Mouse (Mus musculus) layer of hippocampus, postnatal 14 days (tissue): ENCODE results near the gene Gas2l2. TPM values are rescaled to one million over a fixed set of nuclear protein-coding genes. Genes with fewer than 3 reads are reported as not detected.

Experiments
- DNase-seq, 2 experiments: peaks; one replicate each; pipeline ENCODE4 v3.0.0; 2021 to 2022; ENCODE audit warnings: low spot score in 2 of 2, mixed read lengths in 1 of 2
- total RNA-seq, 2 experiments: library from RNA; stranded (reverse); gene quantifications; 2 replicates each; pipeline ENCODE4 v1.2.3; 2021

Gas2l2 gene
- total RNA-seq, 2 experiments from 2014 or later, result 0.29 to 1.0 TPM

DNA sequence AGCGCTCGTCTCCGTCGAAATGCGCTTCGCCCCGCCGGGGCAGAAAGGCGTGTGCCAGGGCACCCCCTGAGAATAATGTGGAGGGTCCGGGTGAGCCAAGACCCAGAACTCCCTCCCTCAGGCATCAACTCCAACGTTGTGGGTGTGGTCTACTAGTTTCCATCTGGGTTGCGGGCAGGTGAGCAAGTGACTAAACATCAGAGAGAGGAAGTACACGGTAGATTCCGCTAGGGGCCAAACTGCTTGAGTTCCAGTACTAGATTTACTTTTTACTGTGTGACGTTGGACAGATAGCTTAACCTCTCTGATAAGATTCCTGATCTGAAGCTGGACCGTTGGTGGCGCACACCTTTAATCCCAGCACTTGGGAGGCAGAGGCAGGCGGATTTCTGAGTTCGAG, 15.7 kb upstream of the Gas2l2 start:
- DNase-seq, result no peak

DNA sequence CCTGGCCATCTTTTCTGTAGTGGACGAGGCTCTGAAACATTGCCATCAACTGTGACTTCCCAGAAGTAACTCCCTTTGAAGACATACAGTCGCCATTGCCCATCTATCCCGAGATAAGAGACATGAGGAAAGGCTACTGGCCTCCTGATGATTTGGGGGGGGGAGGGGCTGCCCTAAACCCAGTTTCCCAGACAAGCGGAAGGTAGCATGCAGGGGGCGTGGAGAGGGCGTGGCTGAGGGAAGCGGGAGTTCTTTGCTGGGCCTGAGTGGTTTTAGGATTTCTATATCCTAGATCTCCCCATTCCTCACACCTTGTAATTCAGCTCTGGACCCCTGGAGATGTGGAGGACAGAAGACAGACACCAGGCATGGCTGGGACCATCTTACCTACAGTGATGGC, 14.6 kb upstream of the Gas2l2 start:
- no peak for DNase-seq

DNA sequence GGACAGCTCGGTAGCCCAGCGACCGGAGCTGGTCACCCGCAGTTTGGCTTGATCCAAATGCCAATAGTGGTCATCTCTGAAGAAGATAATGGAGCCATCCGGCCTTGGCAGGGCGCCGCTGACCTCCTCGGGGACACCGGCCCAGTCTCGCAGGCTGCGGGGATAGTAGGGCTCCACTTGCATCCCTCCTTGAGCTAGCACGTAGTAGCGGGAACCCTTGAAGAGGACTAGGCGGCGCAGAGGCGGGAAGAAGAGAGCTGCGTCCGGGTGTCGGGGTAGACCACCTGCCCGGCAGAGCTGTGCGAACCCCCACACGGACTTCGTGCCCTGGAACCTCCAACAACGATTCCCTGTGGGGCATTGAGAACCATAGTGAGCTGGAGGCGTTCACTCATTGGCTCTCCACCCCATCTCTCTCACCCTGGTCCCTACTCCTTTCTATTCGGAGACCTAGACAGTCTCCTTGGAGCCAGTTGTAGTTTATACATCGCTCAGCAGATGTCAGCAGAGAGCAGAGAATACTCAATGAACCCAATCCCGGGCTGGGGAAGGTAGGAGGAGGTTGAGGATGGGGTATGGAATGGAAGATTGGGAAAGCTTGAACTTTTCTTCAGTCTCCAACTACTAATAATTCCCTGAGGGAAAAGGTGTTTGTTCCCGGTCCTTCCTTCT, 13.5 kb upstream of the Gas2l2 start:
- DNase-seq, result peak; percentile 72 to 81

DNA sequence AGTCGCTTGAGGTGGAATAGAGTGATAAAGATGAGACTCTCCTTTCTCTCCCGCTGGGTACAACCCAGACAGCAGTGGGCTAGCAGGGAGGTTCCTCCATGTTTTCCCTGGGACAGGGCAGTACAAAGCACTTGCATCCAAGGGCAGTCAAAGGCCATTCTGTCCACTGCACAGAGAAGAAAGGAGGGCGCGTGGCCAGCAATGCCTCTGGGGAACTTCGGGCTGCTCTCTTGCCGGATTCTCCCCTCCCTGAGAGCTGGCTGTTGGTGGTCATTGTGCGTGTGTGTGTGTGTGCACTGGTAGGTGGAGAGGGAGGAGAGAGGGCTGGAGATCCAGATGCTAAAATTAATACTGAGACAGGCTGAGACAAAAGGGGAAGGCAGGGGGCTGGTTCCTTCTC, 12.0 kb upstream of the Gas2l2 start:
- DNase-seq, result no peak

DNA sequence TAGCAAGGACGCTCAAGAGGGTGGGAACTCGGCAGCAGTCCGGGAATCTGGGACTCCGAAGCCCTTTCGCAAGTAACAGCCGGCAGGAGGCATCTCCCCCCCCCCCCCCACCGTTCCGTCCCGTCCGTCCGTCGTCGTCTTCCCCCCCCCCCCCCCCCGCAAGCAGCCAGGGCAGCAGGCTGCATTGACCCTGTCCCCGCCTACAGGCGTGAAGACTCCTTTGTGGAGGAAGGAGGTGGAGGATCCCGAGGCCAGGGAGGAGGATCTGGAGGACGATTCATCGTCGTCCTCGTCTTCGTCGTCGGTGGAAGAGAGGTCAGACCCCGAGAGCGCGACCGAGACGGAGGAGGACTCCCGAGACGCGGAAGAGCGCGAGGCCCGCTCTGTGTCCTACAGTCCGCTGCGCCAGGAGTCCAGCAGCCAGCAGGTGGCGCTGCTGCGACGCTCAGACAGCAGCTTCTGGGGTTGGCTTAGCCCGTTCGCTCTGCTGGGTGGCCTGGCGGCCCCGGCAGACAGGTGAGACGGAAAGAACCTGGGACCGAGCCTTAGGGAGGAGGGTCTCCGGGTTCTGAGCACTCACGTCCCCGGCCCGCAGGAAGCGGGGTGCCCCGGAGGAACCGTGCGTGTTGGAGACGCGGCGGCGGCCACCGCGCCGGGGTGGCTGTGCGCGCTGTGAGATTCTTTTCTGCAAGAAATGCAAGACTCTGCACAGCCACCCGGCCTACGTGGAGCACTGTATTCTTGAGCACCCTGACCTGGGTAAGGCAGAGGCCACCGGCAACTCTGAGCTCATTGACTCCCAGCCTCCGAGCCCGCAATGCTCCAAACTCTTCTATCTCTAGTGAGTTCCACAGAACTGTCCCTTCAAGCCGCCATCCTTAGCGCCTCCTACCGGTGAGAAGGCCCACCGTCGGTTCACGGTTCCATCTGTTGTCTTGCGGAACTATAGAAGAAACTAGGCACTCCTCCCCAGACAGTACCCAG, 11.1 kb upstream of the Gas2l2 start:
- peak; percentile 86 to 87 for DNase-seq

DNA sequence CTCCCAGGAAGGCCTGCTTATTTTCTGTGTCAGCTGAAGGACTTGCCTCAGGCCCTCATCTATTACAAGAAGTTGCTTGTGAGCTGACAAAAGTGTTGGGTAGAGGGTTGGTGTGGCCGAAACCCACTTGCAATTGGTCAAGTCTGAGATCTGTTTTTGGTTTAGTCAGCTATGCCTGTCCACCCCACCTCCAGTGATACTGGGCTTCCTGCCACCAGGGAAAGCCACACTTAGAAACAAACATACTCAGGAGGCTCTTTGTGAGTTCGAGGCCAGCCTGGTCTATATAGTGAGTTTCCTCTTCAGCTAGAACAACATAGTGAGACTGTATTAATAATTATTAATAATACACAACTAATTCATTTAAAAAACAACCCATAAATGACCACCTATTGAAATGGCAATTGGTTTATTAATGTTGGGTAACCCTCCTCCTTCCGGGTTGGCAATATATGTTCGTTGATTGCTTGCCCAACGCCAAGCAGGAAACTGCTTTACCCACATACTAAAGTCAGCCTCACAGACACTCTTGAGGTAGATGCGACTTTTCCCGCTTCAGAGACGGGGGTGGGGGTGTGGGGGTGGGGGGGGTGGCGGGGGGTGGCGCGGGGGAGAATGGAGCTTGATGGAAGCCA, 10.3 kb upstream of the Gas2l2 start:
- DNase-seq, result no peak

DNA sequence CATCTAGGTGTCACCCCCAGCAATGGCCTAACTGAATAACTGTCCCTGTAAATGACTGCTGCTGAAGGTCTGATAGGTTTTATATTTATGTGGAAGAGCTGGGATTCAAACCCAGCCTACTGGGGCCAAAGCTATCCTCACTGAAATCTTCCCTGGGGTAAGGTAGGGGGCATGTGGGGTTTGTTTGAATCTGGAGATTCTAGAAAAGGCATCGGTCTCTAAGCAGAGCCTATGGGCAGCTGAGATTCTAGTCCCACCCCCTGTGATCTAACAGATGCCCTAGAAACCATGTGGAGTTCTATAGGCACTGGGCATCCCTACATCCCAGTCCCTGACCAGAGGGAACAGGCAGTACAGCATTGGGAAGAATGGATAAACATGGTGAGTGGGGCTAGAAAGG, 8.1 kb upstream of the Gas2l2 start, which contains the start of gene 1700020L24Rik:
1700020L24Rik (plus strand) TSS at position 301 of the 400 bp plus-strand sequence.
- no peak for DNase-seq

DNA sequence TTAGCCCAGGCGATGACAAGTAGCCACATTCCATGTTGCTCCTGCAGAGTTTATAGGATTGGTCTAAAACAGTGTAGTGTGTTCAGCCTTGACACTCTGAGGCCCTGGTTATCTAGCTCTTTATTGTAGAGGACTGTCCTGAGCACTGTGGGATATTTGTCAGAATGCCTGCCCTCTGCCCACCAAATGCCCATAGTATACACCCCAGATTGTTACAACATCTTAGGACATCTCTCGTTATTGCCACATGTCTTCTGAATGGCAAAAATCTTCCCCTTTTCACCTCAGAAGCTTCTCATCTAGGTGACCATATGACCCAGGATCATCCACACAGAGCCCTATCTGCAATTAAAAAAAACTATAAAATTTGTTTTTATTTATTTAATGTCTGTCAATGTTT, 3.3 kb upstream of the Gas2l2 start:
- DNase-seq, result no peak

DNA sequence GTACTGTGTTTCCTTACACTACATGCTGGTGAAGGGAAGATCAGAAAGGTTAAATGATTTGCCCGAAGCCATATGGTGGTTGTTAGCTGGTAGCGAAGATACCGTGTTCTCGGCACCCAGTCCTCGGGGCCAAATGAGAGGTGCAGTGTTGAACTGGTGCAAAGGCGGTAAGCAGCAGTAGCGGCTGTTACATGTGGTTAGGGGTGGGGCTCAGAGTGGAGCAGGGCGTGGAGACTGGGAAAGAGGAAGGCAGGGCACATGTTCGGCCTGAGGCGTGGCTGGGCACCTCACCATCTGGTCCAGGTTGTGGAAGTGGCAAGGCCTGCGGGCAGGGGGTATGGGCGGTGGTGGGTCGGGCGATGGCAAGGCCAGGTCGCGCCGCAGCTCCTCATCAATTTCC, 2.3 kb downstream of the Gas2l2 start:
- no peak for DNase-seq

DNA sequence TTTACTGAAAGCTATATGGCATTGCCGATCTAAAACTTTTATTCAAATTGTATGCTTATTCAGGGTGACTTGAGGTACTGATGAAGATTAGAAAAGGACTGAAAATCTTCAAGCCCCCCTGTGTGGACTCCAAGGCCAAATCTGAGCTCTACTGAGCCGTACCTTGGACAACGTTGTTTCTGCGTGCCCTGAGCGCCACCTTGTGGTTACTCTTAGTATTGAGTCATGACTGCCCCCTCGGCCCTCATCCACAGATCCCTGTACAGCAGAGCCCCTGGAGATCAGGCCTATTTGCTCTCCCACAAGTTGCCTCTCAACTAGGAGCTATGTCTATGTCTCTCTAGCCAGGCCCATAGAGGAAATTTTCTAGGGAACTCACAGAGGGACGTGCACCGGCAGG, 4.6 kb downstream of the Gas2l2 start:
- DNase-seq, result peak; percentile 81 to 83

DNA sequence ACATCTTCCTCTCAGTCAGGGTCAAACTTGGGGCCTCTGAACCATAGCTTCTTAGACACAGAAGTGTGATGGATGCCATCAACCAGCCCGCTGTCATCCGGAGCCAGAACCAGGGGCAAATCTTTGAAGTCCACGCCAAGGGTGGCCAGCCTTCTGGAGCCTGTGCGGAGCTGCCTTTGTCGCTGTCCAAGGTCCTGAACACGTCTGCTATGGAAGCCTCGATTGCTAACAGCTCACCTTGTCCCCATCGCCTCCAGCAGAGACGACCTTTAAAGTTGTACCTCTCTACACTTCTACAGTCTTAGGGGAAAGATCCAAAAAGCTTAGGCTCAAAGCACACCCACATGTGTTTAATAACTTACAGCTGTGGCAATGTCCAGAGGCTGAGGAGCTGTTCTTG, 8.0 kb downstream of the Gas2l2 start:
- no peak for DNase-seq

DNA sequence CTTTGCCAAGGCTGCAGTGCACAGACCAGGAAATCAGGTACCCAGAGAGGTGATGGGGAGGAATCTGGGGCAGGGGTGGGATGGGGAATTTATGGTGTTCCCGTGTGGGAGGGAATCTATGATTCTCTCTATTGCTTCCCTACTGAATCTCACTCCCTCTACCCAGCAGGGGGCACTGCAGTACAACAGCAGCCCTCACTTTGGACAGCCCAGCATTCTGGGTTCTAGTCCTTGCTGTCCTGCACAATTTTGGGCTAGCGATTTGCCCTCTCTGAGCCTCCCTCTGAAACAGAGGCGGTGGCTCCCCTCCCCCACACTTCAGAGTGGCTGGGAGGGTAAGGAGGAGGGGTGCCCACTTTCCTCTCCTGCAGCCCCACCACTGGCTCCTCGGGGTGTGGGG, 8.9 kb downstream of the Gas2l2 start:
- DNase-seq, result peak in 1 of 2 experiments; percentile 32

DNA sequence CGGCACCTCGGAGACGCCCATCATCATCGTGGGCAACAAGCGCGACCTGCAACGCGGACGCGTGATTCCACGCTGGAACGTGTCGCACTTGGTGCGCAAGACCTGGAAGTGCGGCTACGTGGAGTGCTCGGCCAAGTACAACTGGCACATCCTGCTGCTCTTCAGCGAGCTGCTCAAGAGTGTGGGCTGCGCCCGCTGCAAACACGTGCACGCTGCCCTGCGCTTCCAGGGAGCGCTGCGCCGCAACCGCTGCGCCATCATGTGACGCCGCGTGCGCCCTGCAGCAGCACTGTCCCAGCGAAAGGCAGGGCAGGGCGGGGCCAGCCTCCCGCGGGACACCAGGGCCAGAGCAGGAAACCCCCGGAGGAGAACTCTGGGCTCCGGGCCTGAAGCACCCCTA, 10.7 kb downstream of the Gas2l2 start:
- DNase-seq, result peak; percentile 44 to 61

DNA sequence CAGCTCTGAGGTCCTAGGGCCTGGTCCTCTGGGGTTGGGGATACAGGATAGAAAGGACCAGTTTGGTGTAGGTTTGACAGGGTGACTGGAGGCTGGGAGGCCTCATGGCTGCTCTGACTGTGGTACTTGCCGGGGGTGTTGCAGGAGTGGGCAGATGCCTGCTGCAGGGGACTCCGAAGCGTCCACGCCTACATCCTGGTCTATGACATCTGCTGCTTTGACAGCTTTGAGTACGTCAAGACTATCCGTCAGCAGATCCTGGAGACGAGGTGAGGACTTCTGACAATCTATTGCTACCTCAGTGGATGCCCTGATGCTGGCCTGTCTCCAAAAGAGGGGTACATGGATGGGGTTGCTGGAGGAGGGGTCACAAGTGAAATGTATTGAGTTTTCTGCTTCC, 11.5 kb downstream of the Gas2l2 start:
- DNase-seq, result no peak

DNA sequence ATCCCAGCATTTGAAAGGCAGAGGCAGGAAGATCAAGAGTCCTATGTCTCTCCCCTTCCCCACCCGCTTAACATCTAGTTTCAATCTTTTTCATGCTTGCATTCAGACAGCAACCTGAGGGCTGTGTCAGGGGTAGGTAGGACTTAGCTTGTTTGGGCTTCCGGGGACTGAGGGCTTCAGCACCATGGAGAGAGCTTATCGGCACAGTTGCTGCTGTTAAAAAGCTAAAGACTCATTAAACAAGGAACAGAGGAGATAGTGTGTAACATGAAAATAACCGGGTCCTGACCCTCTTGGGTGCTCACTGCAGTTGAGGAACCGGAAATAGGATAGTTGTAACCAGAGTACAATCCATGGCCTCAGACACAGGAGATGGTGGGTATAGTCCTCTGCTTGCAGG, 12.2 kb downstream of the Gas2l2 start:
- peak in 1 of 2 experiments; percentile 35 for DNase-seq

DNA sequence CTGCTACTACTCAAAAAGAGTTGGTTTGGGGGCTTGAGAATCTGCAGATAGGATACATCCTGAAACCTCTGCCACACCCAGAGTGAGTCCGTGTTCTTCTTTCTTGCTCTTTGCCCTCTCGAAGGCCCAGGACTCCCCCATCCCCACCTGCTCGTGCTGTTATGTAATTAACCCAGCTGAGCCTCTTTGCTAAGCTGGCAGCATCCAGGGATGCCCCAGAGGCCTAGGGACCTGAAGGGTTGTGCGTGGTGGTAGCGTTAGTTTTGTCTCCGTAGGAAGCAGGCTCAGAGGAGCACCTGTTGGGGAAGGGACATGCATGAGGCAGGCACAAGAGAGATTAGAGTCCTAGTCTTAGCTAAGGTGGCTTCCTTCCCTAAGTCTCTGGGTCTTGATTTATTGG, 18.7 kb downstream of the Gas2l2 start:
- DNase-seq, result no peak

DNA sequence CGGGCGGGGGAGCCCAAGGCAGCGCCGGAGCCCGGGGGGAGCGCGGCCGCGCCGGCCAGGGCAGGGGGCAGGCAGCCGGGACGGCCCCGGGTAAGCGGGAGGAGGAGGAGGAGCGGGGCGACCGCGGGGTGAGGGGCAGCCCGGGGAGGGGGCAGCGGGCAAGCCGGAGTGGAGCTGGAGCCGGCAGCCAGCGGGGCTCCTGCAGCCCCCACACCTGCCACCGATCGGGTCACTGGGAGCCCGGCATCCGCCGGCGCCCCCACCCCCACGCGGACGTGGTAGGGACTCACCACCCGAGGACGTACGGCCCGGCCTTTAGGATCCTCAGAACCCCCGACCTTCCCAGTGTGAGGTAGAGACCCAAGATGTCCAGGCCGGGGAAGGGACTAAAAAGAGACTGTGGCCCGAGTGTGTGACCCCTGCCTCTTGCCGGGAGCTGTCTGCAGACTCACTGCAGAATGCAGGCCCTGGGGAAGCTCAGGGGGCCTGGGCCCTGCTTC, 19.4 kb downstream of the Gas2l2 start:
- no peak for DNase-seq

DNA sequence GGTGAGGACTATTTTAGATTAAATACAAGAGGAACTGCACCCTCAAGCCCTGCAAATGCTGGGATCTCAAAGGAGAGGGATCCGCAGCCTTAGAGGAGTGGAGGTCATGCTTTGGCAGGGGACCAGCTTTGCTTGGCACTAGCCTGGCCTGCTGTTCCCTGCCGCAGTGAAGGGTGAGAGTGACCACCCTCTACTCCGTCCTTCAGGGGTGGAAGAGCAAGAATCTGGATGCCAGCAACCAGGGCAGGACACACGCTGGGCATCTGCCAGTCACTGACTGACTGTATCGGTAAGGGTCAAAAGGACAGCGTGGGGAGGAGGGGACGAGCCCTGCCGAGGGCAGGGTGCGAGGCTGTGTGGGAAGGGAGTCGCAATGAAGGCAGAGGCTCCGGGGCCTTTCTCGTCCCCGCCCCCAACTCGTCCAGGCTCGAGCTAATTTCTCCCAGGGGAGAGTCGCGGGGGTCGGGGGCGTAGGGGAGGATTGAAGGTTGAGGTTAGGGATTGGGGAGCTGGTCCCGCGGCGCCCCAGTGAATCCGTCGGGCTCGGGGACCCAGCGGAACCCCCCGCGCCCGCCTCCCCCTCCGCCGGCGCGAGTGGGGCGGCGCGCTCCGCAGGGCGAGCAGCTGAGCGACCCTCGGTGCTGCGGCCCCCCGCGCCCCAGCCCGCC, 20.0 kb downstream of the Gas2l2 start, which contains the start of gene Rasl10b:
Rasl10b (plus strand) TSS at position 51 of the 668 bp plus-strand sequence.
- DNase-seq, result peak; percentile 46 to 47

DNA sequence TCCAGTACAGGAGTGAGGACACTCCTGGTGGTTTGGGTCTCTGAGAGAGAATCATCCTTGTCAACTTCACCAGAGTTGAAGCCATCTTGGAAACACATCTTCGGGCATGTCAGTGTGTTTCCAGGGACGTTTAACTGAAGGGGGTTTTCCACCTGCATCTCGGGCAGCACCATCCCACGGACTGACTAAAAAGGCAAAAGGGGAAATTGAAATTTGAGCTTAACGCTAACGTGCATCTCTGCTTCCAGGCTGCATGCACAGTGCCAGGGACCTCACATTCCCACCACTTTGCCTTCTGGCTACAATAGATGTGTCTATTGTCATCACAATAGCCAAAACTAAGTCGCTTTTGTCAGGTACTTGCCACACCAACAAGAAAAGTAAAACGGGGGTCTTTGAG, 21.0 kb downstream of the Gas2l2 start:
- no peak for DNase-seq

DNA sequence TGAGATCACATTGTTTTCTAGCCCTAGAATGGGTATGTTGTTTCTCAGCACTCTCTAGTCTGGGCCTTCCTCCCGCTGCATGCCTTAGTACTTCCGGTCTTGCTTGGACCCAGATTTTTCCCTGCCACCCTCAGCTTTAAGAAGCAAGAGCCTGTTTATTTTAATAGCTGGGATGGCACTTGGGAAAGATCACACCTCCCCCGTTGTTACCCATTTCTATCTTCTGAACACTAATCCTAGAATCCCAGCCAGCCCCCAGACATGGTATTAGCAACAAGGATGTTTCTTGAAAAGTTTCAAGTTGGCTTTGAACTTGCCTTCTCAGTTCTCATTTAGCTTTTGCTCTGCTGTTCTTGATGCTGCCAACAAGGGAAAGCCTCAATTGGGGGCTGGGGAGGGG, 22.9 kb downstream of the Gas2l2 start:
- no peak for DNase-seq

DNA sequence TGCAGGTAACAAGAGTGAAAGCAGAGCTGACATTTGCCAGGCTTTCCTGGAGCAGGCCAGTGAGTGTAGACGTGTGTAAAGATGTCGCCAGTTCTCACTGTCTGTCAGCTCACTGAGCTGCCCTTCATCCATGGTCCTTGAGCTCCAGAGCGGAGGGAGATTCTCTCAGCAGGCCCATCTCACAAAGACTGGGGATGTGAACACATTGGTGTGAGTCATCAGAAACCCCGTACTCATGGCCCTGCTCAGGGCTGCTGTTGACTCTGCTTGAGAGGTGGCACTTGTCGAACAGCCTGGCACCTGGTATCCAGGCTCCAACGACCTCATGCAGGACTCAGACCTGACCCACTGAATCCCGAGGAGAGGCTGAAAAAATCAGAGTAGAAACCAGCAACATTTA, 25.5 kb downstream of the Gas2l2 start:
- DNase-seq, result no peak
